Mouse (Mus musculus) CH12.LX (cell line): ENCODE measurements around the gene Arhgef33. TPM values are rescaled to one million over a fixed set of nuclear protein-coding genes. Genes with fewer than 3 reads are reported as not detected.

Experiments
- DNase-seq: peaks from one replicate; pipeline ENCODE4 v3.0.0-alpha.2; 2013; ENCODE audit errors: extremely low read depth
- H3K27ac ChIP-seq: 2 replicates; pipeline ENCODE4 v1.5.1; 2012; ENCODE audit warnings: low read depth, mild to moderate bottlenecking, control low read depth, moderate library complexity; ENCODE audit not compliant: insufficient read depth
- H3K27me3 ChIP-seq: replicated peaks from 2 replicates; pipeline ENCODE3; 2012; ENCODE audit warnings: inconsistent platforms
- H3K36me3 ChIP-seq, 2 experiments: replicated peaks in 1 of 2; 2 replicates each; pipeline versions ENCODE3 to v1.6.1; 2012; ENCODE audit warnings: inconsistent platforms in 1 of 2, low read length in 1 of 2, mild to moderate bottlenecking in 1 of 2, mixed read lengths in 1 of 2, moderate library complexity in 1 of 2; ENCODE audit not compliant: control insufficient read depth in 1 of 2, insufficient read depth in 1 of 2
- H3K4me1 ChIP-seq, 2 experiments: 2 replicates each; pipeline ENCODE4 v1.6.1; 2012; ENCODE audit warnings: inconsistent platforms in 1 of 2, moderate library complexity in 1 of 2; ENCODE audit not compliant: insufficient read depth in 2 of 2, control insufficient read depth in 1 of 2
- H3K4me2 ChIP-seq: 2 replicates; pipeline ENCODE4 v1.6.1; 2012; ENCODE audit warnings: low read depth, mild to moderate bottlenecking, control low read depth; ENCODE audit not compliant: poor library complexity, insufficient read depth, severe bottlenecking
- H3K4me3 ChIP-seq, 3 experiments: fragments of 150-350 bp in 1 of 3; sonication (generic) in 1 of 3; replicated peaks in 1 of 3; 2 replicates each; pipeline versions ENCODE3 to v1.5.1; 2011 to 2012; ENCODE audit warnings: low read depth in 2 of 3, low read length in 2 of 3, mild to moderate bottlenecking in 2 of 3, moderate library complexity in 2 of 3, control low read depth in 1 of 3, improper control_type of control experiment in 1 of 3, inconsistent platforms in 1 of 3, mixed read lengths in 1 of 3; ENCODE audit not compliant: poor library complexity in 1 of 3
- H3K79me2 ChIP-seq: replicated peaks from 2 replicates; pipeline ENCODE4 v1.6.1; 2012; ENCODE audit warnings: mild to moderate bottlenecking, moderate library complexity; ENCODE audit not compliant: control insufficient read depth, poor library complexity, insufficient read depth, severe bottlenecking; ENCODE audit errors: extremely low read depth
- H3K9ac ChIP-seq: 2 replicates; pipeline ENCODE4 v1.6.1; 2012; ENCODE audit warnings: low read depth, mild to moderate bottlenecking, control low read depth, moderate library complexity; ENCODE audit not compliant: insufficient read depth
- H3K9me3 ChIP-seq: replicated peaks from 2 replicates; pipeline ENCODE3; 2012; ENCODE audit warnings: low read length, inconsistent platforms, mixed read lengths
- CHD2 ChIP-seq: IDR thresholded peaks from 2 replicates; pipeline ENCODE4 v1.6.1; 2011; ENCODE audit warnings: low read length, improper control_type of control experiment
- ELF1 ChIP-seq: IDR thresholded peaks from 2 replicates; pipeline ENCODE4 v1.6.1; 2014; ENCODE audit warnings: low read depth, mild to moderate bottlenecking, inconsistent platforms, low read length, improper control_type of control experiment
- EP300 ChIP-seq: IDR thresholded peaks from 2 replicates; pipeline ENCODE4 v1.6.1; 2011; ENCODE audit warnings: low read length, improper control_type of control experiment
- IRF4 ChIP-seq: IDR thresholded peaks from 2 replicates; pipeline ENCODE4 v1.6.1; 2014; ENCODE audit warnings: low read depth, mild to moderate bottlenecking, inconsistent platforms, low read length, improper control_type of control experiment
- MAZ ChIP-seq: IDR thresholded peaks from 2 replicates; pipeline ENCODE4 v1.6.1; 2012; ENCODE audit warnings: low read depth, mild to moderate bottlenecking, inconsistent platforms, low read length, improper control_type of control experiment, moderate library complexity
- NELFE ChIP-seq: IDR thresholded peaks from 2 replicates; pipeline ENCODE4 v1.6.1; 2011; ENCODE audit warnings: low read depth, low read length, improper control_type of control experiment
- NRF1 ChIP-seq: IDR thresholded peaks from 2 replicates; pipeline ENCODE4 v1.6.1; 2014; ENCODE audit warnings: low read depth, mild to moderate bottlenecking, inconsistent platforms, low read length, improper control_type of control experiment, moderate library complexity
- PAX5 ChIP-seq: IDR thresholded peaks from 2 replicates; pipeline ENCODE4 v1.6.1; 2012; ENCODE audit warnings: low read length, inconsistent platforms, mixed read lengths
- POLR2AphosphoS2 ChIP-seq: IDR thresholded peaks from 2 replicates; pipeline ENCODE4 v1.6.1; 2011; ENCODE audit warnings: low read depth, low read length, improper control_type of control experiment
- RAD21 ChIP-seq: IDR thresholded peaks from 2 replicates; pipeline ENCODE4 v1.6.1; 2011; ENCODE audit warnings: low read depth, mild to moderate bottlenecking, low read length, improper control_type of control experiment, moderate library complexity
- SIN3A ChIP-seq: IDR thresholded peaks from 2 replicates; pipeline ENCODE4 v1.6.1; 2012; ENCODE audit warnings: low read length, improper control_type of control experiment, inconsistent platforms
- SMC3 ChIP-seq: IDR thresholded peaks from 2 replicates; pipeline ENCODE4 v1.6.1; 2011; ENCODE audit warnings: low read depth, low read length, improper control_type of control experiment
- TCF12 ChIP-seq: IDR thresholded peaks from 2 replicates; pipeline ENCODE4 v1.6.1; 2014; ENCODE audit warnings: low read depth, mild to moderate bottlenecking, inconsistent platforms, low read length, improper control_type of control experiment
- USF2 ChIP-seq: conservative IDR thresholded peaks from 2 replicates; pipeline ENCODE4 v1.6.1; 2011; ENCODE audit warnings: low read depth, low read length, improper control_type of control experiment
- ZMIZ1 ChIP-seq: IDR thresholded peaks from 2 replicates; pipeline ENCODE4 v1.6.1; 2012; ENCODE audit warnings: low read depth, mild to moderate bottlenecking, inconsistent platforms, low read length, improper control_type of control experiment
- dilution Hi-C: fragments of 300-500 bp; cut with MboI; formaldehyde crosslinking; loops from 2 replicates; pipeline ENCODE4 v1.14.3; 2020; ENCODE audit warnings: low sequenced_read_pairs; ENCODE audit not compliant: extremely low pct_unique_long_range_greater_than_20kb, extremely low pct_ligation_motif_present
- in situ Hi-C: fragments of 300-500 bp; cut with MboI; formaldehyde crosslinking; loops from 3 replicates; pipeline ENCODE4 v1.14.3; 2019; ENCODE audit warnings: low sequenced_read_pairs, low pct_ligation_motif_present, low pct_unique_long_range_greater_than_20kb, mixed read lengths
- polyA plus RNA-seq: library from polyadenylated mRNA; unstranded; fragments of >175 nt; gene quantifications from 2 replicates; pipeline ENCODE4 v1.2.1, GENCODE M21; 2012; ENCODE audit warnings: low read depth; ENCODE audit not compliant: insufficient read length
- total RNA-seq, 2 experiments: library from RNA; depleted of rRNA; stranded (reverse); fragments of 300-350 nt in 1 of 2; fragments of >200 nt in 1 of 2; gene quantifications; 2 replicates each; pipeline ENCODE4 v1.2.3; 2012 to 2014

Arhgef33 gene
- total and polyA plus RNA-seq, 3 experiments = 0.55 TPM; not detected in 2

GRCm38 (mm10) chr17:80418572-80419210 is 111.5 kb downstream of the Arhgef33 start:
- DNase-seq = no peak
- no peaks in the 10 kb centered on the region for H3K4me1 ChIP-seq
- H3K27me3 ChIP-seq = no peaks in the 10 kb centered on the region
- H3K79me2 ChIP-seq = no peaks in the 10 kb centered on the region; the same call in 1 of the 2 replicates
- dilution Hi-C loops = no loop called here
- H3K9ac ChIP-seq = no peak overlapping the region
- no peak overlapping the region for H3K27ac ChIP-seq
- TF ChIP-seq CHD2 (no peak), ELF1 (no peak), RAD21 (no peak), PAX5 (no peak), MAZ (no peak), EP300 (no peak), NRF1 (no peak), USF2 (no peak), SIN3A (no peak), NELFE (no peak), TCF12 (no peak), SMC3 (no peak)
- H3K4me3 ChIP-seq = no peak overlapping the region
- H3K36me3 ChIP-seq = peaks cover 55 to 73% of the 10 kb centered on the region in 2 experiments
- H3K9me3 ChIP-seq = no peaks in the 10 kb centered on the region
- no peak overlapping the region for H3K4me2 ChIP-seq
- in situ Hi-C loops = no loop called here

GRCm38 (mm10) chr17:80420998-80421397 is 113.8 kb downstream of the Arhgef33 start:
- H3K4me2 ChIP-seq = no peak overlapping the region
- peaks cover 44 to 61% of the 10 kb centered on the region in 2 experiments for H3K36me3 ChIP-seq
- H3K27me3 ChIP-seq = no peaks in the 10 kb centered on the region
- no peaks in the 10 kb centered on the region; the same call in 1 of the 2 replicates for H3K79me2 ChIP-seq
- H3K4me1 ChIP-seq = no peaks in the 10 kb centered on the region
- TF ChIP-seq USF2 (no peak), NELFE (no peak), POLR2AphosphoS2 (no peak), IRF4 (no peak), PAX5 (no peak), ZMIZ1 (no peak), SMC3 (no peak), NRF1 (no peak)
- TF ChIP-seq, all 38 proteins: peak for 0
- DNase-seq = no peak
- in situ Hi-C loops = no loop called here
- H3K27ac ChIP-seq = no peak overlapping the region
- dilution Hi-C loops = no loop called here
- H3K4me3 ChIP-seq = no peak overlapping the region
- H3K9ac ChIP-seq = no peak overlapping the region
- no peaks in the 10 kb centered on the region for H3K9me3 ChIP-seq
